Mouse (Mus musculus): ENCODE results near the gene Prcp.

DNA sequence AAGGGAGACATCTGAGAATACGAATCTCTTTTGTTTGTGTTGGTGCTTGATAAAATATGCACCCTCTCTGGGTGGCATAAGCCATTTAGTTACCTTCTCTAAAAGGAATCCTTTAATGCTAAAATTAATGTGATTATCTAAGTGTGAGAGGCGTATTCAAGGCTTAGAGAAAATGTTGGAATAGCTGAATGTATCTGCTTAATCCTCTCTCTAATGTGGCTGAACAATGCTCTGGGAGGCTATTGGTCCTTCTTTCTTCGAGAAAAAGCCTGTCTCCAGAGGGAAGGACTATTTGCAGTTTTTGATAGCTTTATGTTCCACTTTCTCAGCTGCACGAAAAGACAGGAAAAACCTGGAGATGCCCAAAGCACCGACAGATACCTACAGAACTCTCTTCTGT lies 62.5 kb downstream of the Prcp start:
- no peak for TF ChIP-seq CTCF (IDR thresholded peaks at IDR 0.05; ENCODE audit: low read depth, low read length)
- no peak for TF ChIP-seq POLR2A (IDR thresholded peaks at IDR 0.05; ENCODE audit: extremely low read depth, insufficient read depth, low read length)
